Mouse (Mus musculus) neural tube, embryonic 14.5 days (tissue): ENCODE measurements around the gene Rpl23. TPM values are rescaled to one million over a fixed set of nuclear protein-coding genes. Genes with fewer than 3 reads are reported as not detected.

Experiments used
- ATAC-seq: fragments of 200-750 bp; cut with Nextera tagmentation; 2 replicates; pipeline ENCODE4 v1.8.0; 2017; ENCODE audit warnings: low read depth, mild to moderate bottlenecking, moderate TSS enrichment, moderate library complexity
- H3K27ac ChIP-seq: fragments of 300-500 bp; sonication (generic); 2 replicates; pipeline ENCODE4 v1.5.1; 2014; ENCODE audit warnings: low read depth, mild to moderate bottlenecking, control low read depth, low read length, moderate library complexity, mixed read lengths
- H3K27me3 ChIP-seq: fragments of 300-500 bp; sonication (generic); 2 replicates; pipeline ENCODE4 v1.6.1; 2014; ENCODE audit warnings: low read length; ENCODE audit not compliant: control insufficient read depth, insufficient read depth
- H3K36me3 ChIP-seq: fragments of 300-500 bp; sonication (generic); 2 replicates; pipeline ENCODE4 v1.6.1; 2014; ENCODE audit warnings: low read length, mixed read lengths; ENCODE audit not compliant: control insufficient read depth, insufficient read depth
- H3K4me1 ChIP-seq: fragments of 300-500 bp; sonication (generic); 2 replicates; pipeline ENCODE4 v1.6.1; 2014; ENCODE audit warnings: low read length; ENCODE audit not compliant: control insufficient read depth, insufficient read depth
- H3K4me2 ChIP-seq: fragments of 300-500 bp; sonication (generic); 2 replicates; pipeline ENCODE4 v1.6.1; 2014; ENCODE audit warnings: mild to moderate bottlenecking, low read depth, low read length, control low read depth
- H3K4me3 ChIP-seq: fragments of 300-500 bp; sonication (generic); 2 replicates; pipeline ENCODE4 v1.5.1; 2014; ENCODE audit warnings: low read depth, low read length, control low read depth, mixed read lengths
- H3K9ac ChIP-seq: fragments of 300-500 bp; sonication (generic); replicated peaks from 2 replicates; pipeline ENCODE4 v1.6.1; 2014; ENCODE audit warnings: low read depth, mild to moderate bottlenecking, control low read depth, low read length, mixed read lengths
- H3K9me3 ChIP-seq: fragments of 300-500 bp; sonication (generic); 2 replicates; pipeline ENCODE4 v1.6.1; 2016; ENCODE audit warnings: low read length; ENCODE audit not compliant: control insufficient read depth
- WGBS: fragments of 180-500 bp; shearing (Covaris S2); extraction: QIAGEN DNeasy Blood & Tissue Kit; methylation state at CpG from one replicate; pipeline ENCODE4 v1.1.7; 2014; 5-methylcytosine and 5-hydroxymethylcytosine counted together
- polyA plus RNA-seq: library from polyadenylated mRNA; unstranded; fragments of >200 nt; fragmentation: Nextera tagmentation; extraction: Ambion mirVana; gene quantifications from 2 replicates; pipeline ENCODE4 v1.2.1, GENCODE M21; 2014

The Rpl23 gene
- polyA plus RNA-seq, 1 experiment from 2014 or later, result 347 TPM

DNA sequence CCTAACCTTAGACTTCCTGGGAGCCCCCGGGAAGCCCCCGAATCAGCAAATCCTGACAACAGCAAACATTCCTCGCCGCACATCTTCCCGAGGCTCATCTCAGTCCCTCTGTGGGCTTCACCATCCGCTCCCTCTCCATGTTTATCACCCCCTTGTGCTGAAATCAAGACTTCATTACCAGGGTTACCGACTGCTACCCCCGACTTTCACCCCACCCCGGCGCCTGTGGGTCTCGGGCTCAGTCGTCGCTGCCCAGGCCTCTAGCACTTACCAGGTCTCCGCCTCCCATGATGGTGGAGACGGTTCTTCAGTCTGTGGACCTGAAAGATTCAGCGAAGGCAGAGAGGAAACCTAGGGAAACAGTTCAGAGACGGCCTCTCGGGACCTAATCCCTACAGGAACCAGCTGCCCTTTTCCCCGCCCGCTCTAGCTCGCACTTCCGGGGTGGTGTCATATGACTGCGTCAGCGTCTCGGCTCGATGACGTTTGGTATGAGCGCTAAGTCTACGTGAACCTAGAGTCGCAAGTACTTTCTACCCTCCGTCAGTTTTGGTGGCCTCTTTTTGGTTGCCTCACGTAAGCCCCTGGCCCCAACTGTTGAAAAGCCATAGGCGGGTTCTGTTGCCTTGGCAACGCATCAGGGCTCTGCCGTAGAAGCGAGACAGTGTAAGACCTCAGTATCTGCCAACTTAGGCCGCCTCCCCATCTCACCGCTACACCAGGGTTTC is 15.9 kb downstream of the Rpl23 start, which contains the start of gene Cwc25:
TSS of gene Cwc25 (minus strand) at position 403 of the 728 bp plus-strand sequence.
- no peaks in the 10 kb centered on the region for H3K9me3 ChIP-seq
- peak within 1 kb of the TSS; percentile 80 for H3K4me2 ChIP-seq
- no peaks in the 10 kb centered on the region for H3K36me3 ChIP-seq
- peak within 1 kb of the TSS; percentile 83 for H3K9ac ChIP-seq
- no peaks in the 10 kb centered on the region for H3K27me3 ChIP-seq
- H3K27ac ChIP-seq, result peak within 1 kb of the TSS; percentile 86
- H3K4me3 ChIP-seq, result peak within 1 kb of the TSS; percentile 73
- ATAC-seq, result peak; percentile 93
- under 1% methylated on average over 38 of the region's 38 CpGs for WGBS
- peaks cover 9% of the 10 kb centered on the region for H3K4me1 ChIP-seq

DNA sequence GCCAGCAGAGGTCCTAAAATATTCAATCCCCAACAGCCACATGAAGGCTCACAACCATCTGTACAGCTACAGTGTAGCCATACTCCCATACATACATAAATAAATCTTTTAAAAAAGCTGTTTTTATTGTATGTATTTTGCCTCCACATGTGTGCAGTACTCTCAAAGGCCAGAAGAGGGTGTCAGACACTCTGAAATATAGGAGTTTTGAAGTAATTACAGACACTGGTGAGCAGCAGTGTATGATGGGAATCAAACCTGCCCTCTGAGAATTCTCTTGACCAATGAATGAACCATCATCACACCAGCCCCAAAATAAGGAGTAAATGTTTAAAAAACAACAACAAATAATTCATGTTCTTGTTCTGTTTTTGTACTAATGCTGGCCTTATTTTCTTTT is 20.6 kb downstream of the Rpl23 start:
- no peaks in the 10 kb centered on the region for H3K9me3 ChIP-seq
- H3K27me3 ChIP-seq, result no peaks in the 10 kb centered on the region
- H3K9ac ChIP-seq, result no peak overlapping the region
- ATAC-seq, result no peak
- peaks cover 13% of the 10 kb centered on the region; the same call in 1 of the 2 replicates for H3K36me3 ChIP-seq
- H3K4me2 ChIP-seq, result no peak overlapping the region
- H3K4me3 ChIP-seq, result no peak overlapping the region
- H3K4me1 ChIP-seq, result peaks cover 9% of the 10 kb centered on the region
- no peak overlapping the region for H3K27ac ChIP-seq

DNA sequence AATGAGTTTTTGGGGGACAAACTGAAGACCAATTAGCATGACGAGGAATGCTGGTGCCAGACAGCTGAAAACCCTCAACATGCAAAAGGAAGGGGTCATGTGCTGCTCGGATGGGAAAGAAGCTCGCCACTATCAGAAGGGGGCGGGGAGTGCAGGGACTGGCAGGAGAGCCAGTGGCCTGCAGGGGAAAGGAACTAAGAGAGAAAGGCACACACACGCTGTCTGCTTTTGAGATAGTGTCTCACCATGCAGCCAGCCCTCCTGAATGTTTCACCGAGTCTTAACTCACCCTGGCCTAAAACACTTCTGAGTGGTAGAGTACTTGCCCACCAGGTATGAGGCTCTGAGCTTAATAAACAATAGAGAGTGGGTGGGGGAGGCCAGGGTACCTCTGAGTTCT is 23.3 kb downstream of the Rpl23 start:
- 88% methylated on average over 6 of the region's 6 CpGs for WGBS
- Histone ChIP-seq H3K9ac (no peak overlapping the region), H3K36me3 (peaks cover 25% of the 10 kb centered on the region; the same call in 1 of the 2 replicates), H3K4me2 (no peak overlapping the region), H3K4me3 (no peak overlapping the region), H3K9me3 (no peaks in the 10 kb centered on the region), H3K4me1 (no peaks in the 10 kb centered on the region), H3K27ac (no peak overlapping the region), H3K27me3 (no peaks in the 10 kb centered on the region)
- no peak for ATAC-seq

DNA sequence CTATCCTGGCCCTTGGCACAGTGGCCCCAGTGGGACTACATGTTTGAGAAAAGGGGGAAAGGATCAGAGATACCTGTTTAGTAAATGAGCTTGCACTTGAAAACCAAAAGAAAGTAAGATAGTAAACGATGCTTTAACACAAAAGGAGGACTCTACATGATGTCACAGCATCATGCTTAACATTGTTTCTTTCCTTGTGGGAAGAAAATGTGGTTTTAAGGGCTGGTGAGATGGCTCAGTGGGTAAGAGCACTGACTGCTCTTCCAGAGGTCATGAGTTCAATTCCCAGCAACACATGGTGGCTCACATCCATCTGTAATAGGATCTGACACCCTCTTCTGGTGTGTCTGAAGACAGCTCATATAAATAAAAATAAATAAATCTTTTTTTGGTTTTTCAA is 24.1 kb downstream of the Rpl23 start:
- no peak overlapping the region for H3K4me2 ChIP-seq
- H3K4me3 ChIP-seq, result no peak overlapping the region
- H3K27ac ChIP-seq, result no peak overlapping the region
- H3K27me3 ChIP-seq, result no peaks in the 10 kb centered on the region
- H3K4me1 ChIP-seq, result no peaks in the 10 kb centered on the region
- ATAC-seq, result no peak
- no peaks in the 10 kb centered on the region for H3K9me3 ChIP-seq
- no peak overlapping the region for H3K9ac ChIP-seq
- WGBS, result 98% methylated on average over 1 of the region's 1 CpGs
- peaks cover 32% of the 10 kb centered on the region for H3K36me3 ChIP-seq

DNA sequence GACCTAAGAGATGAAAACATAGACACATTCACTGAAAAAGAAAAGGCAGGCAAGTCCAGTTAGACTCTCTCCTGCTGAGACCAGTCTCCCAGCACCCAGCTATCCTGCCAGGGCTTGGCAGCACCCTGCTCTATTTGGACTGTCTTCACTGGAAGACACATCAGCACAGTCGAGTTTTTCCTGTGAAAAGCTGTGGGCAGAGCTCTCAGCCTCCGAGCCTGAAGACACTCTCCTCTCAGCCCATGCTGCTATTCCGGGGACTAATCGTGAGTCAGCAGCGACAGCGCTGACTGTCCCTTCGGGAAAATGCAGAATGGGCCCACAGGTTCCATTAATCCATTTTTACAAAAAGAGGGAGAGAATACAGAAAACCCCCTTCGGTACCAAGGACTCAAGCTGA is 29.0 kb downstream of the Rpl23 start:
- Histone ChIP-seq H3K27me3 (no peaks in the 10 kb centered on the region), H3K4me2 (no peak overlapping the region), H3K9me3 (no peaks in the 10 kb centered on the region), H3K4me3 (no peak overlapping the region), H3K9ac (no peak overlapping the region), H3K27ac (no peak overlapping the region), H3K4me1 (no peaks in the 10 kb centered on the region), H3K36me3 (peaks cover 62% of the 10 kb centered on the region)
- WGBS, result 93% methylated on average over 8 of the region's 8 CpGs
- no peak for ATAC-seq

DNA sequence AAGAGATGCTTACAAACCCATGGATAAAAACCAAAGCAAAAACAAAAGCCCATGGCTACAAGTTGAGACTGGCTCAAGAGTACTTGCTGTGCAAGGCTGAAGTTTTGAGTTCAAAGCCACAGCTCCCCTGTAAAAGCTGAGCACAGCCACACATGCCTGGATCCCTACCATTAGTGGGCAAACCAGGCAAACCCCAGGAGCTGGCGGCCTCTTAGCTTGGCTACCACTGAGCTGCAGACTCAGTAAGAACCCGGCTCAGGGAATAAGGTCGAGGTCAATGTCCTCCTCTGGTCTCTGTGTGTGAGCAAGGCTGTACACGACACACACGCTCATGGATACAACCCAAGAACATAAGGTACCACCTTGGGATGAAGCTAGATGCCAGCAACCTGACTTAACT is 33.7 kb downstream of the Rpl23 start:
- ATAC-seq, result no peak

DNA sequence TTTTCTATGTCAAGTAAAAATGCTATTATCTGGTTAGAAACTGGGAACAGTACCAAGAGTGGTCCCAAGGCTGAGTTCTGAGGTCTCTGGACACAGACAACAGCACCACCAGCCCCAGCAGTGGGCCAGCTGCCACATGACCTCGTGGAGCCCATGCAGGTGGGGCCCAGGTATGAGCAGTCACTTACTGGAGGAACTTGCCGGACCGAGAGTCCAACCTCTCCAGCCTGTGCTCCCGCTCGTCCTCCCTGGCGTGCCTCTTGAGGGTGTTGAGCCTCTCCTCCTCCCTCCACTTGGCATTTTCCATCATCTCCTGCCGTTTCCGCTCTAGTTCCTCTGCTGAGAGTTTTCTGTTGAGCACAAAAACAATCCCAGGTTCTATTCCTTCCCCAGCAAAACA is 34.5 kb downstream of the Rpl23 start:
- WGBS, result 94% methylated on average over 8 of the region's 8 CpGs
- Histone ChIP-seq H3K9ac (no peak overlapping the region), H3K4me3 (no peak overlapping the region), H3K4me1 (peaks cover 9% of the 10 kb centered on the region), H3K9me3 (no peaks in the 10 kb centered on the region), H3K27me3 (peaks cover 3% of the 10 kb centered on the region; the same call in 1 of the 2 replicates), H3K27ac (no peak overlapping the region), H3K36me3 (peaks cover 51% of the 10 kb centered on the region), H3K4me2 (no peak overlapping the region)
- no peak for ATAC-seq

More for the DNA sequence above, 33.7 kb downstream of the Rpl23 start:
- Histone ChIP-seq H3K9ac (no peak overlapping the region), H3K27me3 (peaks cover 3% of the 10 kb centered on the region; the same call in 1 of the 2 replicates), H3K27ac (no peak overlapping the region), H3K36me3 (peaks cover 57% of the 10 kb centered on the region), H3K4me1 (peaks cover 2% of the 10 kb centered on the region; the same call in 1 of the 2 replicates), H3K4me2 (no peak overlapping the region), H3K9me3 (no peaks in the 10 kb centered on the region), H3K4me3 (no peak overlapping the region)
- 88% methylated on average over 5 of the region's 5 CpGs for WGBS

DNA sequence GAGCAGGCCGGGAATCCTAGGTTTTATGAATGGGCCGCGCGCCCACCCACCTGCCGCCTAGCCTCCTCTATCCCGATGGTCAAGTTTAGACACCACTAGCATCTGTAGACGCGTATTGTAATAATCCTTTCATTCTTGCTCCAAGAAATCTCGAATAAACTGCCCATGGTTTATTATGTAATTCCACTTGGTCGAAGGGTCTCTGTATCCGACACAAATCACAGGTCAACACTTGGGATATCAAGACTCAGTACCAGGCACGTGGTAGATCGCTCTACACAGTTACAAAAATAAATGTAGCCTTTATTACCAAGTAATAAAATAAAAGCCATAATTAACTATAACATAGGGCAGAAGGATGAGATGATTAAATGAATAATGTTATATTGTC is 36.9 kb downstream of the Rpl23 start:
- Histone ChIP-seq H3K9ac (peak overlapping the region; percentile 80), H3K4me2 (peak overlapping the region; percentile 47), H3K9me3 (no peaks in the 10 kb centered on the region), H3K36me3 (peaks cover 33% of the 10 kb centered on the region), H3K27me3 (peaks cover 3% of the 10 kb centered on the region; the same call in 1 of the 2 replicates), H3K4me1 (peaks cover 17% of the 10 kb centered on the region), H3K4me3 (peak overlapping the region; percentile 59), H3K27ac (peak overlapping the region; percentile 97; the same call in 1 of the 2 replicates)
- ATAC-seq, result peak; percentile 13; the same call in 1 of the 2 replicates
- 10% methylated on average over 13 of the region's 13 CpGs for WGBS

DNA sequence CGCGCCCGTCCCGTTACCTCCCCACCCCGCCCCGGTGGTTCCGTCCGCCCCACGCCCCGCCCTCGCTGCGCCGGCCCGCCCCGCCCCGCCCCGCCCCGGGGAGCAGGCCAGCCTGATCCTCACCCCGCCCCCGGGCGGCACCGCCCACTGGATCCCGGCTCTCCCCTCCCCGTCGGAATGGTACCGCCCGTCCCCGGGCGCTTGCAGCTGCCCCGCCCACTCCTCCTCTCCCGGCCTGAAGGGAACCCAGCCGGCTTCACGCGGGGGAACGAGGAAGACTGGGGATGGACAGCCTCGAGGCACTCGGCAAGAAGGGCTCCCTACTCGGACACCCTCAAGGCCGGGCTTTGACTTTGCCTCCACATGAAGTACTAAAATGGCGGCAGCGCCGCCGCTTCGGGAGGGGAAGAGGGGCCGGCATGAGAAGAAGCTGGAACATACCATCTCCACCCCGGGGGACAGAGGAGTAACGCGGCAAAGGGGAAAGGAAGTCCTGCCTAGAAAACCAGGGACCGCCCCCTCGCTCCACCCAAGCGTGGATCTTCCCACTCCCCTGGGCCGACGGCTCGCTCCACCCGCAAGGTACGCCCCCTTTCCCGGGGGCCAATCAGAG is 37.4 kb downstream of the Rpl23 start:
- H3K4me2 ChIP-seq, result peak overlapping the region; percentile 92
- peaks cover 32% of the 10 kb centered on the region; the same call in 1 of the 2 replicates for H3K36me3 ChIP-seq
- H3K9ac ChIP-seq, result peak overlapping the region; percentile 80
- H3K27me3 ChIP-seq, result peaks cover 3% of the 10 kb centered on the region; the same call in 1 of the 2 replicates
- peak; percentile 95 for ATAC-seq
- no peaks in the 10 kb centered on the region for H3K9me3 ChIP-seq
- 1% methylated on average over 39 of the region's 57 CpGs for whole genome bisulfite sequencing
- peak overlapping the region; percentile 97 for H3K27ac ChIP-seq
- H3K4me1 ChIP-seq, result peaks cover 17% of the 10 kb centered on the region
- H3K4me3 ChIP-seq, result peak overlapping the region; percentile 59
